Mouse (Mus musculus) MEL (cell line): ENCODE data around the gene Olfr1392. TPM values are rescaled to one million over a fixed set of nuclear protein-coding genes. Genes with fewer than 3 reads are reported as not detected.
"Not testable (repeated sequence)": the region's sequence is repeated elsewhere in the genome, so short reads cannot be mapped to it uniquely, and the experiment has no call there.

Source experiments
- DNase-seq: peaks from one replicate; pipeline ENCODE4 v3.0.0; 2011; ENCODE audit warnings: low read depth, low spot score
- H3K27ac ChIP-seq: 2 replicates; pipeline ENCODE4 v1.5.1; 2012; ENCODE audit warnings: low read depth, mild to moderate bottlenecking, control low read depth, low read length, moderate library complexity; ENCODE audit not compliant: control insufficient read depth
- H3K27me3 ChIP-seq, 2 experiments: fragments of 150-350 bp in 1 of 2; sonication (generic) in 1 of 2; 2 replicates each; pipeline ENCODE4 v1.6.1; 2012; ENCODE audit warnings: low read length in 2 of 2, mild to moderate bottlenecking in 2 of 2, improper control_type of control experiment in 1 of 2, moderate library complexity in 1 of 2; ENCODE audit not compliant: insufficient read depth in 2 of 2, control insufficient read depth in 1 of 2
- H3K36me3 ChIP-seq, 2 experiments: 2 replicates each; pipeline ENCODE4 v1.6.1; 2012 to 2014; ENCODE audit warnings: low read length in 2 of 2, improper control_type of control experiment in 1 of 2, inconsistent platforms in 1 of 2, mild to moderate bottlenecking in 1 of 2; ENCODE audit not compliant: insufficient read depth in 2 of 2, control insufficient read depth in 1 of 2
- H3K4me1 ChIP-seq, 2 experiments: fragments of 150-350 bp in 1 of 2; sonication (generic) in 1 of 2; 2 replicates each; pipeline ENCODE4 v1.6.1; 2012; ENCODE audit warnings: low read length in 2 of 2, improper control_type of control experiment in 1 of 2, mild to moderate bottlenecking in 1 of 2; ENCODE audit not compliant: insufficient read depth in 2 of 2, control insufficient read depth in 1 of 2
- H3K4me3 ChIP-seq, 2 experiments: fragments of 150-350 bp in 1 of 2; sonication (generic) in 1 of 2; 2 replicates each; pipeline ENCODE4 v1.5.1; 2012; ENCODE audit warnings: low read depth in 2 of 2, low read length in 2 of 2, mild to moderate bottlenecking in 2 of 2, moderate library complexity in 2 of 2, control low read depth in 1 of 2, improper control_type of control experiment in 1 of 2; ENCODE audit not compliant: control insufficient read depth in 1 of 2, insufficient read depth in 1 of 2
- H3K79me2 ChIP-seq: 2 replicates; pipeline ENCODE4 v1.6.1; 2012; ENCODE audit warnings: mild to moderate bottlenecking, low read length, moderate library complexity; ENCODE audit not compliant: control insufficient read depth, poor library complexity, insufficient read depth
- H3K9ac ChIP-seq: 2 replicates; pipeline ENCODE4 v1.6.1; 2012; ENCODE audit warnings: low read depth, mild to moderate bottlenecking, control low read depth, low read length, moderate library complexity; ENCODE audit not compliant: control insufficient read depth, poor library complexity, severe bottlenecking
- H3K9me3 ChIP-seq: fragments of 150-350 bp; sonication (generic); replicated peaks from 2 replicates; pipeline ENCODE4 v1.6.1; 2012; ENCODE audit warnings: mild to moderate bottlenecking, low read length, improper control_type of control experiment, moderate library complexity; ENCODE audit not compliant: insufficient read depth
- CHD1 ChIP-seq: IDR thresholded peaks from 2 replicates; pipeline ENCODE4 v1.6.1; 2012; ENCODE audit warnings: low read depth, mild to moderate bottlenecking, inconsistent platforms, low read length, improper control_type of control experiment
- CHD2 ChIP-seq: IDR thresholded peaks from 2 replicates; pipeline ENCODE4 v1.6.1; 2011; ENCODE audit warnings: low read length, improper control_type of control experiment
- E2F4 ChIP-seq: IDR thresholded peaks from 2 replicates; pipeline ENCODE4 v1.6.1; 2011; ENCODE audit warnings: low read depth, low read length, improper control_type of control experiment, borderline replicate concordance
- ELF1 ChIP-seq: IDR thresholded peaks from 2 replicates; pipeline ENCODE4 v1.6.1; 2014; ENCODE audit warnings: low read depth, mild to moderate bottlenecking, inconsistent platforms, low read length, improper control_type of control experiment, moderate library complexity
- EP300 ChIP-seq, 2 experiments: IDR thresholded peaks; 2 replicates each; pipeline ENCODE4 v1.6.1; 2011; ENCODE audit warnings: improper control_type of control experiment in 2 of 2, low read length in 2 of 2, low read depth in 1 of 2, mild to moderate bottlenecking in 1 of 2
- GATA1 ChIP-seq: IDR thresholded peaks from 2 replicates; pipeline ENCODE4 v1.6.1; 2011; ENCODE audit warnings: low read depth, low read length, improper control_type of control experiment
- JUND ChIP-seq: IDR thresholded peaks from 2 replicates; pipeline ENCODE4 v1.6.1; 2011; ENCODE audit warnings: low read depth, mild to moderate bottlenecking, improper control_type of control experiment, low read length
- MAFK ChIP-seq: IDR thresholded peaks from 2 replicates; pipeline ENCODE4 v1.6.1; 2011; ENCODE audit warnings: low read depth, mild to moderate bottlenecking, low read length, improper control_type of control experiment, borderline replicate concordance
- MAX ChIP-seq: IDR thresholded peaks from 2 replicates; pipeline ENCODE4 v1.6.1; 2011; ENCODE audit warnings: low read length, improper control_type of control experiment
- MAZ ChIP-seq: IDR thresholded peaks from 2 replicates; pipeline ENCODE4 v1.6.1; 2012; ENCODE audit warnings: low read depth, mild to moderate bottlenecking, inconsistent platforms, low read length, improper control_type of control experiment
- MEF2A ChIP-seq: IDR thresholded peaks from 2 replicates; pipeline ENCODE4 v1.6.1; 2014; ENCODE audit warnings: low read depth, mild to moderate bottlenecking, inconsistent platforms, low read length, improper control_type of control experiment; ENCODE audit not compliant: poor library complexity, insufficient replicate concordance, severe bottlenecking; ENCODE audit errors: extremely low read depth
- MYB ChIP-seq: IDR thresholded peaks from 2 replicates; pipeline ENCODE4 v1.6.1; 2011; ENCODE audit warnings: mild to moderate bottlenecking, low read depth, low read length, improper control_type of control experiment
- MYC ChIP-seq: IDR thresholded peaks from 2 replicates; pipeline ENCODE4 v1.6.1; 2011; ENCODE audit warnings: low read depth, mild to moderate bottlenecking, low read length, improper control_type of control experiment, moderate library complexity
- NRF1 ChIP-seq: IDR thresholded peaks from 2 replicates; pipeline ENCODE4 v1.6.1; 2014; ENCODE audit warnings: low read depth, mild to moderate bottlenecking, inconsistent platforms, low read length, improper control_type of control experiment, moderate library complexity; ENCODE audit not compliant: poor library complexity, insufficient read depth, severe bottlenecking
- SIN3A ChIP-seq: IDR thresholded peaks from 2 replicates; pipeline ENCODE4 v1.6.1; 2012; ENCODE audit warnings: low read length, improper control_type of control experiment, inconsistent platforms
- SMC3 ChIP-seq: IDR thresholded peaks from 2 replicates; pipeline ENCODE4 v1.6.1; 2011; ENCODE audit warnings: low read depth, low read length, improper control_type of control experiment
- TBP ChIP-seq: IDR thresholded peaks from 2 replicates; pipeline ENCODE4 v1.8.0; 2011; ENCODE audit warnings: low read depth, low read length, improper control_type of control experiment
- USF1 ChIP-seq: IDR thresholded peaks from 2 replicates; pipeline ENCODE4 v1.6.1; 2014; ENCODE audit warnings: low read depth, mild to moderate bottlenecking, inconsistent platforms, low read length, improper control_type of control experiment, moderate library complexity
- ZMIZ1 ChIP-seq: IDR thresholded peaks from 2 replicates; pipeline ENCODE4 v1.6.1; 2012; ENCODE audit warnings: low read depth, mild to moderate bottlenecking, inconsistent platforms, low read length, improper control_type of control experiment, moderate library complexity
- ZNF384 ChIP-seq: IDR thresholded peaks from 2 replicates; pipeline ENCODE4 v1.6.1; 2012; ENCODE audit warnings: low read depth, mild to moderate bottlenecking, inconsistent platforms, low read length, improper control_type of control experiment
- polyA plus RNA-seq, 2 experiments: library from polyadenylated mRNA; stranded (reverse) in 1 of 2; unstranded in 1 of 2; fragments of >175 nt in 1 of 2; fragments of >200 nt in 1 of 2; gene quantifications; 2 replicates each; pipeline versions ENCODE4 v1.2.1 to v1.2.4; 2012; ENCODE audit warnings: low replicate concordance in 2 of 2, low read depth in 1 of 2; ENCODE audit not compliant: insufficient read length in 2 of 2, insufficient read depth in 1 of 2, missing spikeins in 1 of 2
- total RNA-seq: library from RNA; depleted of rRNA; stranded (reverse); fragments of 300-350 nt; gene quantifications from 2 replicates; pipeline ENCODE4 v1.2.3, GENCODE M21; 2012

Gene Olfr1392
- total and polyA plus RNA-seq, 3 experiments, result not detected

GRCm38 (mm10) chr11:49287251-49287650 is 2.2 kb downstream of the Olfr1392 start:
- TF ChIP-seq USF1, result no peak
- no peak for TF ChIP-seq ZMIZ1
- no peak for TF ChIP-seq GATA1
- no peak for TF ChIP-seq MEF2A
- TF ChIP-seq E2F4, result no peak
- no peak for TF ChIP-seq MYC
- TF ChIP-seq NRF1, result no peak
- peaks cover 8 to 13% of the 10 kb centered on the region in 2 experiments for H3K27me3 ChIP-seq
- H3K9me3 ChIP-seq, result no peaks in the 10 kb centered on the region
- no peak overlapping the region for H3K27ac ChIP-seq
- no peak overlapping the region for H3K4me3 ChIP-seq
- no peaks in the 10 kb centered on the region for H3K4me1 ChIP-seq
- DNase-seq, result no peak
- H3K79me2 ChIP-seq, result no peaks in the 10 kb centered on the region
- no peaks in the 10 kb centered on the region for H3K36me3 ChIP-seq
- no peak overlapping the region for H3K9ac ChIP-seq

GRCm38 (mm10) chr11:49292777-49293176 is 7.7 kb downstream of the Olfr1392 start:
- Histone ChIP-seq H3K27me3 (peaks cover 9 to 10% of the 10 kb centered on the region in 2 experiments), H3K4me3 (no peak overlapping the region), H3K9me3 (no peaks in the 10 kb centered on the region), H3K4me1 (no peaks in the 10 kb centered on the region), H3K27ac (no peak overlapping the region), H3K36me3 (no peaks in the 10 kb centered on the region), H3K79me2 (no peaks in the 10 kb centered on the region), H3K9ac (no peak overlapping the region)
- no peak for DNase-seq
- TF ChIP-seq MYB (no peak), MAFK (no peak), ZNF384 (no peak), TBP (no peak), JUND (no peak), SMC3 (no peak)

GRCm38 (mm10) chr11:49304441-49304840 is 19.4 kb downstream of the Olfr1392 start, which contains the start of gene Olfr10:
Gene Olfr10 (plus strand): TSS chr11:49304741.
- Histone ChIP-seq H3K27ac (no peak within 1 kb of the TSS), H3K9me3 (no peaks in the 10 kb centered on the region; the same call in 1 of the 2 replicates), H3K9ac (no peak within 1 kb of the TSS), H3K4me3 (no peak within 1 kb of the TSS), H3K27me3 (peaks cover 0 to 2% of the 10 kb centered on the region in 2 experiments; a peak in 1 of 4 replicates), H3K4me1 (no peaks in the 10 kb centered on the region), H3K79me2 (no peaks in the 10 kb centered on the region), H3K36me3 (no peaks in the 10 kb centered on the region)
- TF ChIP-seq CHD1 (no peak), ZNF384 (no peak), NRF1 (no peak), ELF1 (no peak), MYC (no peak), CHD2 (no peak), SIN3A (no peak), MEF2A (no peak), USF1 (no peak), EP300 (IDR thresholded peaks at IDR 0.05; ENCODE audit: low read depth in 1 of 2, low read length in 2 of 2) (no peak), MAFK (no peak), MYB (no peak), MAX (no peak), JUND (no peak), MAZ (no peak)
- DNase-seq, result no peak

- H3K4me3 ChIP-seq, result not testable (repeated sequence)
Measured at GRCm38 (mm10) chr11:49308547-49308946, 23.5 kb downstream of the Olfr1392 start.

More at GRCm38 (mm10) chr11:49308547-49308946, 23.5 kb downstream of the Olfr1392 start:
- not testable (repeated sequence) for H3K79me2 ChIP-seq, H3K4me1 ChIP-seq, H3K36me3 ChIP-seq, H3K9me3 ChIP-seq, H3K9ac ChIP-seq, H3K27me3 ChIP-seq, H3K27ac ChIP-seq
- DNase-seq, result peak; percentile 18
